Mouse (Mus musculus) MEL (cell line): ENCODE results near the gene Ndufaf1. TPM values are rescaled to one million over a fixed set of nuclear protein-coding genes. Genes with fewer than 3 reads are reported as not detected.

Experiments used
- DNase-seq: peaks from one replicate; pipeline ENCODE4 v3.0.0; 2011; ENCODE audit warnings: low read depth, low spot score
- H3K27ac ChIP-seq: 2 replicates; pipeline ENCODE4 v1.5.1; 2012; ENCODE audit warnings: low read depth, mild to moderate bottlenecking, control low read depth, low read length, moderate library complexity; ENCODE audit not compliant: control insufficient read depth
- H3K27me3 ChIP-seq, 2 experiments: fragments of 150-350 bp in 1 of 2; sonication (generic) in 1 of 2; 2 replicates each; pipeline ENCODE4 v1.6.1; 2012; ENCODE audit warnings: low read length in 2 of 2, mild to moderate bottlenecking in 2 of 2, improper control_type of control experiment in 1 of 2, moderate library complexity in 1 of 2; ENCODE audit not compliant: insufficient read depth in 2 of 2, control insufficient read depth in 1 of 2
- H3K36me3 ChIP-seq, 2 experiments: 2 replicates each; pipeline ENCODE4 v1.6.1; 2012 to 2014; ENCODE audit warnings: low read length in 2 of 2, improper control_type of control experiment in 1 of 2, inconsistent platforms in 1 of 2, mild to moderate bottlenecking in 1 of 2; ENCODE audit not compliant: insufficient read depth in 2 of 2, control insufficient read depth in 1 of 2
- H3K4me1 ChIP-seq, 2 experiments: fragments of 150-350 bp in 1 of 2; sonication (generic) in 1 of 2; 2 replicates each; pipeline ENCODE4 v1.6.1; 2012; ENCODE audit warnings: low read length in 2 of 2, improper control_type of control experiment in 1 of 2, mild to moderate bottlenecking in 1 of 2; ENCODE audit not compliant: insufficient read depth in 2 of 2, control insufficient read depth in 1 of 2
- H3K4me3 ChIP-seq, 2 experiments: fragments of 150-350 bp in 1 of 2; sonication (generic) in 1 of 2; 2 replicates each; pipeline ENCODE4 v1.5.1; 2012; ENCODE audit warnings: low read depth in 2 of 2, low read length in 2 of 2, mild to moderate bottlenecking in 2 of 2, moderate library complexity in 2 of 2, control low read depth in 1 of 2, improper control_type of control experiment in 1 of 2; ENCODE audit not compliant: control insufficient read depth in 1 of 2, insufficient read depth in 1 of 2
- H3K79me2 ChIP-seq: 2 replicates; pipeline ENCODE4 v1.6.1; 2012; ENCODE audit warnings: mild to moderate bottlenecking, low read length, moderate library complexity; ENCODE audit not compliant: control insufficient read depth, poor library complexity, insufficient read depth
- H3K9ac ChIP-seq: 2 replicates; pipeline ENCODE4 v1.6.1; 2012; ENCODE audit warnings: low read depth, mild to moderate bottlenecking, control low read depth, low read length, moderate library complexity; ENCODE audit not compliant: control insufficient read depth, poor library complexity, severe bottlenecking
- H3K9me3 ChIP-seq: fragments of 150-350 bp; sonication (generic); replicated peaks from 2 replicates; pipeline ENCODE4 v1.6.1; 2012; ENCODE audit warnings: mild to moderate bottlenecking, low read length, improper control_type of control experiment, moderate library complexity; ENCODE audit not compliant: insufficient read depth
- CHD1 ChIP-seq: IDR thresholded peaks from 2 replicates; pipeline ENCODE4 v1.6.1; 2012; ENCODE audit warnings: low read depth, mild to moderate bottlenecking, inconsistent platforms, low read length, improper control_type of control experiment
- CHD2 ChIP-seq: IDR thresholded peaks from 2 replicates; pipeline ENCODE4 v1.6.1; 2011; ENCODE audit warnings: low read length, improper control_type of control experiment
- E2F4 ChIP-seq: IDR thresholded peaks from 2 replicates; pipeline ENCODE4 v1.6.1; 2011; ENCODE audit warnings: low read depth, low read length, improper control_type of control experiment, borderline replicate concordance
- GATA1 ChIP-seq: IDR thresholded peaks from 2 replicates; pipeline ENCODE4 v1.6.1; 2011; ENCODE audit warnings: low read depth, low read length, improper control_type of control experiment
- HCFC1 ChIP-seq: IDR thresholded peaks from 2 replicates; pipeline ENCODE4 v1.6.1; 2012; ENCODE audit warnings: low read depth, mild to moderate bottlenecking, inconsistent platforms, low read length, improper control_type of control experiment, moderate library complexity
- KAT2A ChIP-seq: conservative IDR thresholded peaks from 2 replicates; pipeline ENCODE4 v1.6.1; 2012; ENCODE audit warnings: low read depth, low read length, improper control_type of control experiment, inconsistent platforms
- MAFK ChIP-seq: IDR thresholded peaks from 2 replicates; pipeline ENCODE4 v1.6.1; 2011; ENCODE audit warnings: low read depth, mild to moderate bottlenecking, low read length, improper control_type of control experiment, borderline replicate concordance
- MAX ChIP-seq: IDR thresholded peaks from 2 replicates; pipeline ENCODE4 v1.6.1; 2011; ENCODE audit warnings: low read length, improper control_type of control experiment
- MEF2A ChIP-seq: IDR thresholded peaks from 2 replicates; pipeline ENCODE4 v1.6.1; 2014; ENCODE audit warnings: low read depth, mild to moderate bottlenecking, inconsistent platforms, low read length, improper control_type of control experiment; ENCODE audit not compliant: poor library complexity, insufficient replicate concordance, severe bottlenecking; ENCODE audit errors: extremely low read depth
- MXI1 ChIP-seq: IDR thresholded peaks from 2 replicates; pipeline ENCODE4 v1.6.1; 2011; ENCODE audit warnings: mild to moderate bottlenecking, low read depth, low read length, improper control_type of control experiment
- MYC ChIP-seq: IDR thresholded peaks from 2 replicates; pipeline ENCODE4 v1.6.1; 2011; ENCODE audit warnings: low read depth, mild to moderate bottlenecking, low read length, improper control_type of control experiment, moderate library complexity
- NELFE ChIP-seq: IDR thresholded peaks from 2 replicates; pipeline ENCODE4 v1.6.1; 2011; ENCODE audit warnings: low read depth, low read length, improper control_type of control experiment
- NRF1 ChIP-seq: IDR thresholded peaks from 2 replicates; pipeline ENCODE4 v1.6.1; 2014; ENCODE audit warnings: low read depth, mild to moderate bottlenecking, inconsistent platforms, low read length, improper control_type of control experiment, moderate library complexity; ENCODE audit not compliant: poor library complexity, insufficient read depth, severe bottlenecking
- POLR2A ChIP-seq, 2 experiments: IDR thresholded peaks; 2 replicates each; pipeline ENCODE4 v1.6.1; 2011 to 2012; ENCODE audit warnings: low read length in 2 of 2, mild to moderate bottlenecking in 2 of 2, control low read depth in 1 of 2, improper control_type of control experiment in 1 of 2, low read depth in 1 of 2, moderate library complexity in 1 of 2; ENCODE audit not compliant: control insufficient read depth in 1 of 2, insufficient read depth in 1 of 2, poor library complexity in 1 of 2
- POLR2AphosphoS2 ChIP-seq: IDR thresholded peaks from 2 replicates; pipeline ENCODE4 v1.6.1; 2011; ENCODE audit warnings: low read length, improper control_type of control experiment
- RCOR1 ChIP-seq: IDR thresholded peaks from 2 replicates; pipeline ENCODE4 v1.6.1; 2012; ENCODE audit warnings: low read depth, mild to moderate bottlenecking, inconsistent platforms, low read length, improper control_type of control experiment
- SIN3A ChIP-seq: IDR thresholded peaks from 2 replicates; pipeline ENCODE4 v1.6.1; 2012; ENCODE audit warnings: low read length, improper control_type of control experiment, inconsistent platforms
- TBP ChIP-seq: IDR thresholded peaks from 2 replicates; pipeline ENCODE4 v1.8.0; 2011; ENCODE audit warnings: low read depth, low read length, improper control_type of control experiment
- TCF12 ChIP-seq: IDR thresholded peaks from 2 replicates; pipeline ENCODE4 v1.6.1; 2014; ENCODE audit warnings: low read depth, mild to moderate bottlenecking, inconsistent platforms, low read length, improper control_type of control experiment, moderate library complexity
- UBTF ChIP-seq: IDR thresholded peaks from 2 replicates; pipeline ENCODE4 v1.6.1; 2012; ENCODE audit warnings: low read depth, mild to moderate bottlenecking, inconsistent platforms, low read length, improper control_type of control experiment, moderate library complexity, borderline replicate concordance; ENCODE audit not compliant: insufficient read depth
- USF2 ChIP-seq, 2 experiments: IDR thresholded peaks; 2 replicates each; pipeline ENCODE4 v1.6.1; 2011 to 2012; ENCODE audit warnings: improper control_type of control experiment in 2 of 2, low read length in 2 of 2, borderline replicate concordance in 1 of 2, inconsistent platforms in 1 of 2, low read depth in 1 of 2, mild to moderate bottlenecking in 1 of 2; ENCODE audit not compliant: insufficient read depth in 1 of 2
- ZC3H11A ChIP-seq: IDR thresholded peaks from 2 replicates; pipeline ENCODE4 v1.6.1; 2012; ENCODE audit warnings: low read depth, mild to moderate bottlenecking, inconsistent platforms, low read length, improper control_type of control experiment
- polyA plus RNA-seq, 2 experiments: library from polyadenylated mRNA; stranded (reverse) in 1 of 2; unstranded in 1 of 2; fragments of >175 nt in 1 of 2; fragments of >200 nt in 1 of 2; gene quantifications; 2 replicates each; pipeline versions ENCODE4 v1.2.1 to v1.2.4; 2012; ENCODE audit warnings: low replicate concordance in 2 of 2, low read depth in 1 of 2; ENCODE audit not compliant: insufficient read length in 2 of 2, insufficient read depth in 1 of 2, missing spikeins in 1 of 2
- total RNA-seq: library from RNA; depleted of rRNA; stranded (reverse); fragments of 300-350 nt; gene quantifications from 2 replicates; pipeline ENCODE4 v1.2.3, GENCODE M21; 2012

Ndufaf1 gene
- total and polyA plus RNA-seq, 3 experiments, result 18.0 to 25.3 TPM; not detected in 1

DNA sequence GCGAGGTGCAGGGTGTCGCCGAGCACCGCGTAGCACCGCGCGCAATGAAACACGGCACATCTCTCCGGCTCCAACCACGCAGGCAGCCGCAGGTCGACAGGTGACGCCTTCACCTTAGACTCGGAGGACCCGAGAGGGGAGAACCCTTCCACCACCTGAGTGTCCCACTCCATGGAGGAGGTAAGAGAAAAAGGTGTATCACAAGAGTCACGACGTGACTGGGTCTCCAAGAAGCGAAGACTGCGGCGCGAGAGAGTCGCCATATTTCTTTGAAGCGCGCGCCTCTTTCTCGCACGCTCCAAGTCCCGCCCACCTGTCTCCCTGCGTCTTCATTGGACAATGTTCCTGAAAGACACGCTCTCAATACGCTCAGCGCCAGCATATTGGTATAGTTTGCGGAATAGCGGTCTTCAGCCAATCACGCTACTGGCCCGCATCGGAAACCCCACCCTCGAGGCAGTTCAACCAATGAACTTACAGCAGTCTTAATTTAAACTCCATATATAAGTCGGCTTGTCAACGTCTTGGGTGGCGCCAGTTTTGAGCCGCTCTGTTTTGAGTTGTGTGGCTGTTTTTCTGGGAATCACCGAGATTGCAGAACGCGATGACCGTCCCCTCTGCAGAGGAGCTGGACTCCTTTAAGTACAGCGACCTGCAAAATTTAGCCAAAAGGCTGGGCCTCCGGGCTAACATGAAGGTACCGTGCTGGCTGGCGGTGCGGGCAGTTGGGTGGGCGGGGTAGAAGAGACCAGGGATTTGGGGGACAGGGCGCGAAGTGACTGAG, 44.2 kb downstream of the Ndufaf1 start, which contains the start of the genes Nusap1 and Oip5:
Nusap1 (plus strand) TSS at position 100 of the 784 bp plus-strand sequence.
Oip5 (minus strand) TSS at position 271 of the 784 bp plus-strand sequence.
- no peaks in the 10 kb centered on the region for H3K27me3 ChIP-seq
- H3K4me3 ChIP-seq, result peak within 1 kb of the TSS; percentile 74 to 88
- TF ChIP-seq TCF12 (peak; percentile 24; the same call in 1 of the 2 replicates), SIN3A (peak; percentile 79), NRF1 (peak; percentile 49; the same call in 1 of the 2 replicates), HCFC1 (peak; percentile 63), MYC (peak; percentile 71), GATA1 (no peak), MXI1 (peak; percentile 52), CHD2 (peak; percentile 63; the same call in 1 of the 2 replicates), ZC3H11A (no peak), RCOR1 (no peak), USF2 (IDR thresholded peaks at IDR 0.05; ENCODE audit: borderline replicate concordance in 1 of 2, insufficient read depth in 1 of 2, low read depth in 1 of 2, low read length in 2 of 2) (no peak), POLR2AphosphoS2 (peak; percentile 75; the same call in 1 of the 2 replicates), E2F4 (peak; percentile 71; the same call in 1 of the 2 replicates), MAFK (no peak), MEF2A (no peak), TBP (peak; percentile 98), KAT2A (0 out of 2 replicates have a peak, but pooled peaks have one; percentile 17), UBTF (0 out of 2 replicates have a peak, but pooled peaks have one; percentile 18), POLR2A (IDR thresholded peaks at IDR 0.05; ENCODE audit: control insufficient read depth in 1 of 2, insufficient read depth in 1 of 2, low read depth in 1 of 2, low read length in 2 of 2, poor library complexity in 1 of 2) (peak; percentile 79 to 94; a peak in 3 of 4 replicates), MAX (no peak), CHD1 (no peak), NELFE (peak; percentile 81)
- H3K27ac ChIP-seq, result peak within 1 kb of the TSS; percentile 71
- peaks cover 4 to 16% of the 10 kb centered on the region in 2 experiments for H3K4me1 ChIP-seq
- peaks cover 18% of the 10 kb centered on the region for H3K79me2 ChIP-seq
- peak within 1 kb of the TSS; percentile 80 for H3K9ac ChIP-seq
- peak; percentile 99 for DNase-seq
- no peaks in the 10 kb centered on the region for H3K9me3 ChIP-seq
- peaks cover 2 to 21% of the 10 kb centered on the region in 2 experiments for H3K36me3 ChIP-seq
